Mouse (Mus musculus) brain, embryonic 18.5 days (tissue): ENCODE results near the gene Usp30.
A peak's percentile ranks its signal among the peaks of the same experiment; 100 is the strongest.

Source experiments
- DNase-seq: peaks from one replicate; pipeline ENCODE4 v3.0.0-alpha.2; 2012; ENCODE audit warnings: low read depth, low spot score

Usp30 gene

GRCm38 (mm10) chr5:114155168-114155933 is 90.1 kb downstream of the Usp30 start:
- no peak for DNase-seq

- no peak for DNase-seq
Observed at GRCm38 (mm10) chr5:114157236-114157635, 92.0 kb downstream of the Usp30 start.

- DNase-seq = no peak
Observed at GRCm38 (mm10) chr5:114161424-114161823, 96.2 kb downstream of the Usp30 start.

- DNase-seq = no peak
Observed at GRCm38 (mm10) chr5:114162106-114162815, 97.0 kb downstream of the Usp30 start.

GRCm38 (mm10) chr5:114163117-114163696 is 97.9 kb downstream of the Usp30 start:
- DNase-seq = no peak

- DNase-seq = no peak
Observed at GRCm38 (mm10) chr5:114170345-114170744, 105.1 kb downstream of the Usp30 start.

- DNase-seq = peak; percentile 51
Observed at GRCm38 (mm10) chr5:114172936-114173335, 107.7 kb downstream of the Usp30 start.

- DNase-seq = no peak
Observed at GRCm38 (mm10) chr5:114173458-114173857, 108.2 kb downstream of the Usp30 start.

- DNase-seq = no peak
Observed at GRCm38 (mm10) chr5:114173877-114174581, 108.8 kb downstream of the Usp30 start.
